Mouse (Mus musculus) ES-Bruce4 (cell line): Measurements from ENCODE around the gene Arpc4. TPM values are rescaled to one million over a fixed set of nuclear protein-coding genes. Genes with fewer than 3 reads are reported as not detected.
A peak's percentile ranks its signal among the peaks of the same experiment; 100 is the strongest.
"Not testable (repeated sequence)": the region's sequence is repeated elsewhere in the genome, so short reads cannot be mapped to it uniquely, and the experiment has no call there.

ENCODE experiments used
- H3K27ac ChIP-seq: 2 replicates; pipeline ENCODE4 v1.5.1; 2012; ENCODE audit warnings: low read length, inconsistent platforms; ENCODE audit not compliant: insufficient read depth
- H3K27me3 ChIP-seq: 2 replicates; pipeline ENCODE4 v1.6.1; 2012; ENCODE audit warnings: mild to moderate bottlenecking, low read length, inconsistent platforms; ENCODE audit not compliant: control insufficient read depth, poor library complexity, insufficient read depth, severe bottlenecking
- H3K36me3 ChIP-seq: 2 replicates; pipeline ENCODE4 v1.6.1; 2012; ENCODE audit warnings: inconsistent platforms, mild to moderate bottlenecking, low read length, moderate library complexity; ENCODE audit not compliant: control insufficient read depth, poor library complexity, insufficient read depth, severe bottlenecking
- H3K4me1 ChIP-seq: one replicate; pipeline ENCODE4 v1.8.1; 2011; ENCODE audit warnings: low read length; ENCODE audit not compliant: control insufficient read depth, insufficient read depth
- H3K4me3 ChIP-seq: 2 replicates; pipeline ENCODE4 v1.5.1; 2011; ENCODE audit warnings: low read depth, mild to moderate bottlenecking, low read length
- H3K9ac ChIP-seq: 2 replicates; pipeline ENCODE4 v1.6.1; 2012; ENCODE audit warnings: low read depth, mild to moderate bottlenecking, inconsistent platforms; ENCODE audit not compliant: poor library complexity, severe bottlenecking
- H3K9me3 ChIP-seq: replicated peaks from 2 replicates; pipeline ENCODE4 v1.6.1; 2012; ENCODE audit warnings: mild to moderate bottlenecking, low read length, inconsistent platforms; ENCODE audit not compliant: control insufficient read depth, poor library complexity, insufficient read depth, severe bottlenecking
- CTCF ChIP-seq: IDR thresholded peaks from one replicate; pipeline ENCODE4 v1.8.1; 2011; ENCODE audit warnings: low read depth, low read length
- EP300 ChIP-seq: IDR thresholded peaks from 2 replicates; pipeline ENCODE4 v1.6.1; 2011; ENCODE audit warnings: low read depth, low read length; ENCODE audit not compliant: insufficient read depth
- POLR2A ChIP-seq: IDR thresholded peaks from one replicate; pipeline ENCODE4 v1.8.1; 2011; ENCODE audit warnings: low read length; ENCODE audit not compliant: insufficient read depth
- polyA plus RNA-seq: library from polyadenylated mRNA; stranded (reverse); fragments of >200 nt; gene quantifications from 2 replicates; pipeline ENCODE4 v1.2.4, GENCODE M21; 2011; ENCODE audit warnings: low read depth; ENCODE audit not compliant: missing spikeins, insufficient read depth, insufficient read length

The Arpc4 gene
- 120 and 130 TPM in 2 replicates for polyA plus RNA-seq

DNA sequence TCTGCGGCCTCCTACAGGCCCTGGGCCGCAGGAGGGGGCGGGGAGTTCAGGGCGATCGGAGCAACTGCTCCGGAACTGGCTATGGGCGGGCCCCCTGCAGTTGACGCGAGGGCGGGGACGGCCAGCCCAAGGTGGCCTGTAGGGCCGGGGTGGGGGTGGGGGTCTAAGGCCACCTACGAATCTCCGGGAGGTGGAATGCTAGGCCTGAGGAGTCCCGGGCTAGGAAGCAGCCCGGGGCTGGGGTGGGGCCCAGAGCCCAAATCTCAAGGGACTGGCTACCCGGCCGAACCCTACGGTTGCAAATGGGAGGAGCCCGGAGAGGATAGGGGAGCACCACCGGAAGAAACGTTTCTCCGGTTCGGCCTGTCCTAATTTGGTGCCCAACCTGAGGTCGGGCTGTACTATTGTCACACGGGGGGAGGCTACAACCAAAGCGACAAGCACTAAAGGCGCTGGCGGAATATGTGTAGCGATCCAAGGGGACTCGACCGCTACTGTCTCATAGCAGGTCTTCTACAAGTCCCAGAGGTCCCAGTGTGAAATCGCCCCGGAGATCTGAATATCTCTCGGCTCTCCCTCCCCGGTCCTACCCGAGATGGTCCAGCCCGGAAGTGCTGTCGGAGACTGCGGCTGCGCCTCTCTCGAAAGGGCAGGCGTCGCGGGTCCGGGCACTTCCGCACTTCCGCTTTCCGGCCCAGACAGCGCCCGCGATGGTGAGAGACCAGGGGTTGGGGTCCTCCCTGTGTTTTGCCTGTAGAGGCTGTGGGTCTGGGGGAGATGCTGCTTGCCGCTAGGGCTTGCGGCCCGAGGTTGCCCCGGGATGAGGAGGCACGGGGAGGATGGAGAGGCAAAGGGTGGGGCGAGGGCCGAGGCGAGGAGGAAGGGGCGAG lies at the start of gene Arpc4, which contains the start of gene Tada3:
Gene Arpc4 (plus strand): TSS at position 620 of the 890 bp plus-strand sequence.
Gene Tada3 (minus strand): TSS at position 388 of the 890 bp plus-strand sequence.
- Histone ChIP-seq H3K4me1 (peaks cover 2% of the 10 kb centered on the region), H3K4me3 (peak within 1 kb of the TSS; percentile 97), H3K9me3 (no peaks in the 10 kb centered on the region), H3K36me3 (peaks cover 36% of the 10 kb centered on the region), H3K9ac (peak within 1 kb of the TSS; percentile 78), H3K27ac (peak within 1 kb of the TSS; percentile 76), H3K27me3 (no peaks in the 10 kb centered on the region)
- TF ChIP-seq POLR2A (no peak), CTCF (no peak), EP300 (0 out of 2 replicates have a peak, but pooled peaks have one; percentile 16)

DNA sequence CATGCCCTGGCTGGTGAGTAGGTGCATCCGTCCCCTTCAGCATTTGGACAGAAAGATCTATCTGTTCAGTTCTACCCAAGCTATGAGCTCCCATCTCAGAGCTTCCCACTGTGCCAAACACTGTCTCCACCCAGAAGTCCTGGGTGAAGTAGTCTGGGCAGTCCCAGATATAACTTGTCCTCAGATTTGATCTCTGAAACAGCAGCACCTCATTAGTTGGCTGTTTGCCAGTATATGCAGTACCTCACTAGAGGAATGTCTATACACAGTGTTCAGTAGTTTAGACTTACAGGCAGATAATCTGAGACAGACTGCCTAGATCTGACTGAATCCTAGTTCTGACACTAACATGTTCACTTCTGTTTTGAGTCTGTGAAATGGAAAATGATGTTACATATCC lies 48.5 kb upstream of the Arpc4 start:
- no peaks in the 10 kb centered on the region for H3K27me3 ChIP-seq

DNA sequence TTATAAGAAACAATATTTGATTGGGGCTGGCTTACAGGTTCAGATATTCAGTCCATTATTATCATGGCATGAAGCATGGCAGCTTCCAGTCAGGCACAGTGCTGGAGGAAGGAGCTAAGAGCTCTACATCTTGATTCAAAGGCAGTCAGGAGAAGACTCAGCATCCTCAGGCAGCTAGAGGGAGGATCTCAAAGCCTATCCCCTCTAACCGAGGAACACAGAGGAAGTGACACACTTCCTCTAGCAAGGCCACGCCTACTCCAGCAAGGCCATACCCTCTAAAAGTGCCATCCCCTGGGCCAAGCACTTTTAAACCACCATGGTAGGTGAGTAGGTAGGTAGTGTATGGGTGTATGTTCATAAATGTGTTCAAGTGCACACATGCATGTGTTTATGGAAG lies 47.4 kb upstream of the Arpc4 start:
- Histone ChIP-seq H3K4me1 (no peaks in the 10 kb centered on the region), H3K36me3 (peaks cover 11% of the 10 kb centered on the region; the same call in 1 of the 2 replicates), H3K9me3 (no peaks in the 10 kb centered on the region), H3K4me3 (no peak overlapping the region), H3K27me3 (no peaks in the 10 kb centered on the region), H3K27ac (no peak overlapping the region), H3K9ac (no peak overlapping the region)
- TF ChIP-seq POLR2A (no peak), CTCF (no peak), EP300 (no peak)

More for the DNA sequence above, 48.5 kb upstream of the Arpc4 start:
- TF ChIP-seq POLR2A (no peak), CTCF (no peak), EP300 (no peak)
- Histone ChIP-seq H3K27ac (no peak overlapping the region), H3K9me3 (no peaks in the 10 kb centered on the region), H3K4me1 (no peaks in the 10 kb centered on the region), H3K9ac (no peak overlapping the region), H3K4me3 (no peak overlapping the region), H3K36me3 (peaks cover 12% of the 10 kb centered on the region)

DNA sequence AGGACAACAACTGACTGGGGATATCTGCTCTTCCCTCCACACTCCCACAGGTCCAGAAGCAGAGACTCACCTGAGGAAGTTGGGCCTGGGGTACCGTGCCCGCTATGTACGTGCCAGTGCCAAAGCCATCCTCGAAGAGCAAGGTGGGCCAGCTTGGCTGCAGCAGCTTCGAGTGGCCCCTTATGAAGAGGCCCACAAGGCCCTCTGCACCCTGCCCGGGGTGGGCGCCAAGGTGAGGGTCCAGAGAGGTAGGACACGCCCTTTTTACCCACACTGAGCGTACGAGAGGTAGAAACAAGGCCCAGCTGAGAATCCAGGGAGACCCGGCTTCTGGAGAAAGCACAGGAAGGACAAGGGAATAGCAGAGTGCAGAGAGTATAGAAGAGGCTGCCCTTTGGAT lies 46.2 kb upstream of the Arpc4 start:
- H3K4me3 ChIP-seq = no peak overlapping the region
- H3K27ac ChIP-seq = no peak overlapping the region
- no peaks in the 10 kb centered on the region for H3K9me3 ChIP-seq
- no peak overlapping the region for H3K9ac ChIP-seq
- no peaks in the 10 kb centered on the region for H3K4me1 ChIP-seq
- peaks cover 13% of the 10 kb centered on the region; the same call in 1 of the 2 replicates for H3K36me3 ChIP-seq
- H3K27me3 ChIP-seq = no peaks in the 10 kb centered on the region
- TF ChIP-seq POLR2A (no peak), EP300 (no peak), CTCF (no peak)

DNA sequence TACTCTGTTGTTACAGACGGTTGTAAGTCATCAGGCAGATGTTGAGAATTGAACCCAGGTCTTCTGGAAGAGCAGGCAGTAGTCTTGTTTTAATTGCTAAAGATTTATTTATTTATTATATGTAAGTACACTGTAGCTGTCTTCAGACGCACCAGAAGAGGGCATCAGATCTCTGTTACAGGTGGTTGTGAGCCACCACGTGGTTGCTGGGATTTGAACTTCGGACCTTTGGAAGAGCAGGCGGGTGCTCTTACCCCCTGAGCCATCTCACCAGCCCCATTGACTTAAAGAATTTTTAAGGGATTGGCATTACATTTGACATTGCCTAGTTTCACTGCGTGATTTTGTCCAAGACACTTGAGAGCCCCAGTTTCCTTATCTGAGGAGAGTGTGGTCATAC lies 45.2 kb upstream of the Arpc4 start:
- H3K36me3 ChIP-seq = peaks cover 13% of the 10 kb centered on the region; the same call in 1 of the 2 replicates
- H3K9me3 ChIP-seq, H3K27me3 ChIP-seq, H3K4me3 ChIP-seq, H3K27ac ChIP-seq, H3K9ac ChIP-seq, H3K4me1 ChIP-seq: not testable (repeated sequence)

DNA sequence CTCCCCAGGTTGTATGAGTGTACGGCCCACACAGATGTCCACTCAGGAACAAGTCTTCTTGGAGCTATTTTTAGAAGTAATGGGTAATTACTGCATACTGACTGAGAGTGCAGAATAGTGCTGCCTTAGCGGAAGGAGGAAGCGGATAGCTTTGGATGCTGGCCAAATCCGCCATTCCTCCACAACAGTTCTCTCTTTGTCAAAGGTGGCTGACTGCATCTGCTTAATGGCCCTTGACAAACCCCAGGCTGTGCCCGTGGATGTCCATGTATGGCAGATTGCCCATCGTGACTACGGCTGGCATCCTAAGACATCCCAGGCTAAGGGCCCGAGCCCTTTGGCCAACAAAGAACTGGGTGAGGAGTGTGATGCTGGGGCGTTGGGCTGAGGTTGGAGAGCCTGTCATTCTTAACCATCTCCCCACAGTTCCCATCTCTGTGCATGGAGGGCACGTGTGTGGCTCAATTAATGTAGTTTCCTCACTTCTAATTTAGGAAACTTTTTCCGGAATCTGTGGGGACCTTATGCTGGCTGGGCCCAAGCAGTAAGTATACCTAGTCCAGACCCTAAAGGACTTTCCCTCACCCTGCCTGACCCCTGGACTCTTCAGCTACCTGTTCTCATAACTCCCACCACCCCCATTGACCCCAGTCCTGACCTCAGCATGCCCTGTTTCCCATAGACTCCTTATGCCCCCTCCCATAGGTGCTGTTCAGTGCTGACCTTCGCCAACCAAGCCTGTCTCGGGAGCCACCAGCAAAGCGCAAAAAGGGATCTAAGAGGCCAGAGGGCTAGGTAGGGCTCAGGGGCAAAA lies 44.6 kb upstream of the Arpc4 start:
- TF ChIP-seq CTCF (no peak), POLR2A (no peak)
- Histone ChIP-seq H3K9ac (no peak overlapping the region), H3K27ac (no peak overlapping the region), H3K36me3 (peaks cover 13% of the 10 kb centered on the region; the same call in 1 of the 2 replicates), H3K4me3 (no peak overlapping the region), H3K4me1 (no peaks in the 10 kb centered on the region), H3K9me3 (no peaks in the 10 kb centered on the region), H3K27me3 (no peaks in the 10 kb centered on the region)
